In the genomic region with DNA sequence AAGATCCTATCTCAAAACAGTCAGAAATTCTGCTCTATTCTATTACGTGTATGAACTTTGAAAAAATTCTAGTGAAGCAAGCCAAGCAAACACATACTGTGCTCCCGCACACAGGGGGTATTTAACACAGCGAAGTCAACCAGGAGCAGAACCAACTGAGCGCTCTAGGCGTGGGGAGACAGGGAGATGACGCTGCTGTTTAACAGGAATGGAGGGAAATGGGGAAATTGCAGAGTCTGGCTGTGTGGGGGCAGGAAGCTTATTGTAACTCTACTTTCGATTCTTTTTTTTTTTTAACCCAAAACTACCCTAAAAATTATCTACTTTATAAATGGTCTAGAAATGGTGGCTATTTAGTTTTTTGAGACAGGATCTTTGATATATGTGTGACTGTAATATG, we compare ENCODE assay signal across 20 mouse cellular contexts. TPM values are rescaled to one million over a fixed set of nuclear protein-coding genes. Genes with fewer than 3 reads are reported as not detected.
A peak's percentile ranks its signal among the peaks of the same experiment; 100 is the strongest.
DNase-seq lines count a peak whose midpoint lies in the region; ATAC-seq and TF ChIP-seq lines count a peak whose summit lies in the region.
"Had no signal": no experiment of that assay in that cellular context is flagged by ENCODE, and none has a peak within 500 bp of the region (broad histone marks: within the 10 kb centered on the region; RNA-seq: fewer than 3 reads in every experiment).

No protein-coding gene starts in this region.

- peak overlapping the region; percentile 42 to 54 for H3K4me3 ChIP-seq in MEL (ENCODE audit: control insufficient read depth in 1 of 2, insufficient read depth in 1 of 2, low read depth in 2 of 2, low read length in 2 of 2)
- no peak overlapping the region for H3K4me3 ChIP-seq in liver, postnatal 0 days (ENCODE audit: low read depth, low read length)
- no peak overlapping the region for H3K4me3 ChIP-seq in left cerebral cortex, adult 2 months
- H3K4me3 ChIP-seq: lung, embryonic 15.5 days; midbrain, embryonic 15.5 days; neural tube, embryonic 12.5 days had no signal

- peak overlapping the region; percentile 72 for H3K27ac ChIP-seq in MEL (ENCODE audit: control insufficient read depth, low read depth, low read length)
- H3K27ac ChIP-seq in liver, postnatal 0 days (ENCODE audit: low read depth) = peak overlapping the region; percentile 69
- H3K27ac ChIP-seq in left cerebral cortex, adult 2 months = no peak overlapping the region
- H3K27ac ChIP-seq: hindbrain, embryonic 14.5 days; lung, embryonic 15.5 days; midbrain, embryonic 15.5 days; neural tube, embryonic 12.5 days had no signal

- TF ChIP-seq POLR2A in MEL (IDR thresholded peaks at IDR 0.05; ENCODE audit: control insufficient read depth in 1 of 2, insufficient read depth in 1 of 2, low read depth in 1 of 2, low read length in 2 of 2, poor library complexity in 1 of 2) = peak in 1 of 2 experiments; percentile 54; a peak in 2 of 4 replicates

- no peak for TF ChIP-seq CTCF in MEL (IDR thresholded peaks at IDR 0.05 in 2 of 3, conservative IDR thresholded peaks at IDR 0.05 in 1 of 3; ENCODE audit: control insufficient read depth in 1 of 3, insufficient read depth in 1 of 3, low read depth in 2 of 3, low read length in 3 of 3, poor library complexity in 1 of 3, severe bottlenecking in 1 of 3)
- no peak for TF ChIP-seq CTCF in liver, postnatal 0 days (IDR thresholded peaks at IDR 0.05; ENCODE audit: low read depth)
- TF ChIP-seq CTCF in left cerebral cortex, adult 2 months (IDR thresholded peaks at IDR 0.05) = no peak

- peaks cover 3% of the 10 kb centered on the region in 2 experiments; a peak in 2 of 4 replicates for H3K27me3 ChIP-seq in MEL (ENCODE audit: control insufficient read depth in 1 of 2, insufficient read depth in 2 of 2, low read length in 2 of 2)
- no peaks in the 10 kb centered on the region for H3K27me3 ChIP-seq in liver, postnatal 0 days (ENCODE audit: insufficient read depth, low read length)
- H3K27me3 ChIP-seq: lung, embryonic 15.5 days; midbrain, embryonic 15.5 days; neural tube, embryonic 12.5 days; Patski had no signal

- H3K9ac ChIP-seq in MEL (ENCODE audit: control insufficient read depth, low read depth, low read length, poor library complexity, severe bottlenecking) = peak overlapping the region; percentile 55
- H3K9ac ChIP-seq in liver, postnatal 0 days (replicated peaks) = peak overlapping the region; percentile 35; the same call in 1 of the 2 replicates
- H3K9ac ChIP-seq: hindbrain, embryonic 14.5 days; lung, embryonic 15.5 days; midbrain, embryonic 15.5 days; neural tube, embryonic 12.5 days had no signal

- TF ChIP-seq RAD21 in MEL (IDR thresholded peaks at IDR 0.05; ENCODE audit: low read depth, low read length) = no peak

- peaks cover 23 to 37% of the 10 kb centered on the region in 2 experiments for H3K4me1 ChIP-seq in MEL (ENCODE audit: control insufficient read depth in 1 of 2, insufficient read depth in 2 of 2, low read length in 2 of 2)
- H3K4me1 ChIP-seq in liver, postnatal 0 days (ENCODE audit: insufficient read depth) = peaks cover 49% of the 10 kb centered on the region
- H3K4me1 ChIP-seq: midbrain, embryonic 15.5 days; neural tube, embryonic 12.5 days had no signal

- no peak for TF ChIP-seq EP300 in MEL (IDR thresholded peaks at IDR 0.05; ENCODE audit: low read depth in 1 of 2, low read length in 2 of 2)
- TF ChIP-seq EP300 in liver, postnatal 0 days (IDR thresholded peaks at IDR 0.05; ENCODE audit: low read depth) = no peak

- DNase-seq in layer of hippocampus, adult 11-12 months (ENCODE audit: low spot score) = peak; percentile 39
- no peak for DNase-seq in layer of hippocampus, adult 8-10 months (ENCODE audit: low spot score in 2 of 2)
- DNase-seq in MEL (ENCODE audit: low read depth, low spot score) = peak; percentile 89
- peak; percentile 38 for DNase-seq in liver, postnatal 0 days
- DNase-seq in gastrocnemius, postnatal 4 days (ENCODE audit: low spot score in 2 of 2) = no peak
- no peak for DNase-seq in left cerebral cortex, adult 2 months (ENCODE audit: extremely low spot score in 1 of 2, low spot score in 2 of 2)
- DNase-seq: adrenal gland, adult 2 months; cerebellum, postnatal 36 days; kidney, adult 2 months; thymus, postnatal 14 days had no signal

- WGBS in liver, postnatal 0 days (ENCODE audit: insufficient replicate concordance) = 38% methylated on average over 7 of the region's 7 CpGs

- intact Hi-C loops in left cerebral cortex, adult 2 months (cut with DNase I) = loop anchor here (5.0 kb wide), 1 partner anchor 153 kb away; no protein-coding TSS in a partner anchor

- peaks cover 0 to 34% of the 10 kb centered on the region in 2 experiments; a peak in 2 of 4 replicates for H3K36me3 ChIP-seq in MEL (ENCODE audit: control insufficient read depth in 1 of 2, insufficient read depth in 2 of 2, low read length in 2 of 2)
- no peaks in the 10 kb centered on the region for H3K36me3 ChIP-seq in liver, postnatal 0 days (replicated peaks; ENCODE audit: insufficient read depth, low read length)
- H3K36me3 ChIP-seq: lung, embryonic 15.5 days; midbrain, embryonic 15.5 days; neural tube, embryonic 12.5 days had no signal

- no peaks in the 10 kb centered on the region for H3K9me3 ChIP-seq in MEL (replicated peaks; ENCODE audit: insufficient read depth, low read length)
- H3K9me3 ChIP-seq in liver, postnatal 0 days (ENCODE audit: low read length) = no peaks in the 10 kb centered on the region
- H3K9me3 ChIP-seq: lung, embryonic 15.5 days; midbrain, embryonic 15.5 days; neural tube, embryonic 12.5 days had no signal

- no peaks in the 10 kb centered on the region for H3K79me2 ChIP-seq in MEL (ENCODE audit: control insufficient read depth, insufficient read depth, low read length, poor library complexity)

- peak overlapping the region; percentile 46 for H3K4me2 ChIP-seq in liver, postnatal 0 days (ENCODE audit: low read depth, low read length)
- H3K4me2 ChIP-seq: hindbrain, embryonic 14.5 days; lung, embryonic 15.5 days; midbrain, embryonic 15.5 days; neural tube, embryonic 12.5 days had no signal

- peak; percentile 32; the same call in 1 of the 2 replicates for ATAC-seq in erythroid progenitor cell, adult 5-6 weeks (replicated peaks; ENCODE audit: low FRiP score, poor library complexity, severe bottlenecking)
- ATAC-seq in liver, postnatal 0 days = peak; percentile 50
- ATAC-seq: midbrain, embryonic 15.5 days; Patski had no signal

TF ChIP-seq in MEL, 35 proteins besides CTCF, POLR2A, EP300 and RAD21 (continues in another document):
- TF ChIP-seq MAZ (IDR thresholded peaks at IDR 0.05; ENCODE audit: low read depth, low read length) = no peak
- TF ChIP-seq ZKSCAN1 (IDR thresholded peaks at IDR 0.05; ENCODE audit: low read depth, low read length) = no peak
- TF ChIP-seq MEF2A (IDR thresholded peaks at IDR 0.05; ENCODE audit: extremely low read depth, insufficient replicate concordance, low read depth, low read length, poor library complexity, severe bottlenecking) = no peak
- TF ChIP-seq TCF12 (IDR thresholded peaks at IDR 0.05; ENCODE audit: low read depth, low read length) = no peak
- TF ChIP-seq CHD2 (IDR thresholded peaks at IDR 0.05; ENCODE audit: low read length) = no peak
- TF ChIP-seq GATA1 (IDR thresholded peaks at IDR 0.05; ENCODE audit: low read depth, low read length) = peak; percentile 50; the same call in 1 of the 2 replicates
- no peak for TF ChIP-seq SIN3A (IDR thresholded peaks at IDR 0.05; ENCODE audit: low read length)
- no peak for TF ChIP-seq BHLHE40 (IDR thresholded peaks at IDR 0.05; ENCODE audit: borderline replicate concordance, low read depth, low read length)
- no peak for TF ChIP-seq USF1 (IDR thresholded peaks at IDR 0.05; ENCODE audit: low read depth, low read length)
- no peak for TF ChIP-seq ZC3H11A (IDR thresholded peaks at IDR 0.05; ENCODE audit: low read depth, low read length)
- no peak for TF ChIP-seq POLR2AphosphoS2 (IDR thresholded peaks at IDR 0.05; ENCODE audit: low read length)
- TF ChIP-seq USF2 (IDR thresholded peaks at IDR 0.05; ENCODE audit: borderline replicate concordance in 1 of 2, insufficient read depth in 1 of 2, low read depth in 1 of 2, low read length in 2 of 2) = no peak
- no peak for TF ChIP-seq HCFC1 (IDR thresholded peaks at IDR 0.05; ENCODE audit: low read depth, low read length)
- TF ChIP-seq MYC (IDR thresholded peaks at IDR 0.05; ENCODE audit: low read depth, low read length) = no peak

RNA-seq across cellular contexts. Expression of a gene that starts 7.7 kb away (rescaled TPM):
- total RNA-seq in layer of hippocampus, adult 8-10 months (2022) = 100 to 1,000 TPM in 2 of 4 experiments, 10 to 100 TPM in 2; 61.9 to 591 (median 296) TPM
- not detected in 2 replicates for total RNA-seq in MEL (2012; rRNA removed)
- polyA plus RNA-seq in MEL (2012; ENCODE audit: insufficient read depth in 1 of 2, insufficient read length in 2 of 2, low read depth in 1 of 2, low replicate concordance in 2 of 2, missing spikeins in 1 of 2) = not detected
- 97.3 and 108 TPM in 2 replicates for total RNA-seq in erythroid progenitor cell, adult 5-6 weeks (2015; ENCODE audit: low replicate concordance)
- 104 and 120 TPM in 2 replicates for total RNA-seq in erythroid progenitor cell, adult 5-6 weeks (2017; ENCODE audit: low replicate concordance)
- 89.4 and 92.8 TPM in 2 replicates for polyA plus RNA-seq in liver, postnatal 0 days (2015; fragmentation: Nextera tagmentation; extraction: Ambion mirVana)
- total RNA-seq in gastrocnemius, postnatal 4 days (2021) = 10 to 100 TPM; 10.1 to 10.7 TPM
- 10 to 100 TPM; 55.2 to 56.9 TPM for total RNA-seq in left cerebral cortex, adult 2 months (2021)
- polyA plus RNA-seq: Patski had no signal

RNA-seq across cellular contexts. Expression of a gene that starts 19.8 kb away (rescaled TPM):
- total RNA-seq in layer of hippocampus, adult 8-10 months (2022) = 1 to 10 TPM; 1.9 to 3.2 (median 2.8) TPM
- 0.08 TPM in 1 of 2 replicates, not detected in the other for total RNA-seq in MEL (2012; rRNA removed)
- polyA plus RNA-seq in MEL (2012; ENCODE audit: insufficient read depth in 1 of 2, insufficient read length in 2 of 2, low read depth in 1 of 2, low replicate concordance in 2 of 2, missing spikeins in 1 of 2) = under 1 TPM in 1 of 2 experiments, not detected in 1; 0.10 TPM
- 3.4 TPM in 1 of 2 replicates, not detected in the other for total RNA-seq in erythroid progenitor cell, adult 5-6 weeks (2015; ENCODE audit: low replicate concordance)
- not detected in 2 replicates for total RNA-seq in erythroid progenitor cell, adult 5-6 weeks (2017; ENCODE audit: low replicate concordance)
- 2.0 and 2.3 TPM in 2 replicates for polyA plus RNA-seq in liver, postnatal 0 days (2015; fragmentation: Nextera tagmentation; extraction: Ambion mirVana)
- total RNA-seq in gastrocnemius, postnatal 4 days (2021) = 10 to 100 TPM; 49.1 to 52.4 TPM
- 1 to 10 TPM; 4.3 to 5.5 TPM for total RNA-seq in left cerebral cortex, adult 2 months (2021)

RNA-seq across cellular contexts. Expression of a gene that starts 40.6 kb away (rescaled TPM):
- total RNA-seq in layer of hippocampus, adult 8-10 months (2022) = not detected
- not detected in 2 replicates for total RNA-seq in MEL (2012; rRNA removed)
- not detected for polyA plus RNA-seq in MEL (2012; ENCODE audit: insufficient read depth in 1 of 2, insufficient read length in 2 of 2, low read depth in 1 of 2, low replicate concordance in 2 of 2, missing spikeins in 1 of 2)
- not detected in 2 replicates for total RNA-seq in erythroid progenitor cell, adult 5-6 weeks (2015; ENCODE audit: low replicate concordance)
- total RNA-seq in erythroid progenitor cell, adult 5-6 weeks (2017; ENCODE audit: low replicate concordance) = not detected in 2 replicates
- not detected in 2 replicates for polyA plus RNA-seq in liver, postnatal 0 days (2015; fragmentation: Nextera tagmentation; extraction: Ambion mirVana)
- not detected for total RNA-seq in gastrocnemius, postnatal 4 days (2021)
- not detected for total RNA-seq in left cerebral cortex, adult 2 months (2021)
- total RNA-seq: adrenal gland, adult 2 months; left cerebral cortex, postnatal 25 days had no signal
- polyA plus RNA-seq: adrenal gland, adult 2 months; frontal cortex, adult 2 months; gonadal fat pad, adult 2 months; hindbrain, embryonic 14.5 days; kidney, adult 2 months; large intestine, adult 2 months; midbrain, embryonic 15.5 days; neural tube, embryonic 12.5 days; Patski had no signal

Comparison
In these comparisons a context has a peak if more than half of its experiments do, and no peak if none do; other contexts are left out.
1. DNase-seq: peak in layer of hippocampus, adult 11-12 months (single experiment), MEL (single experiment) and liver, postnatal 0 days (single experiment); none in layer of hippocampus, adult 8-10 months (0 of 2), gastrocnemius, postnatal 4 days (0 of 2) and left cerebral cortex, adult 2 months (0 of 2).
2. H3K4me3 ChIP-seq: peak in MEL (2 of 2); none in liver, postnatal 0 days (single experiment) and left cerebral cortex, adult 2 months (single experiment).
3. RNA of a gene that starts 7.7 kb away (total RNA-seq): 61.9 to 591 TPM in layer of hippocampus, adult 8-10 months, 97.3 to 120 TPM in erythroid progenitor cell, adult 5-6 weeks, 55.2 to 56.9 TPM in left cerebral cortex, adult 2 months and 10.1 to 10.7 TPM in gastrocnemius, postnatal 4 days; not detected in MEL; every median in the first group is over 10 times any median in the second.
4. RNA of a gene that starts 19.8 kb away (total RNA-seq): 49.1 to 52.4 TPM in gastrocnemius, postnatal 4 days; 4.3 to 5.5 TPM in left cerebral cortex, adult 2 months, 3.4 TPM in erythroid progenitor cell, adult 5-6 weeks, 1.9 to 3.2 TPM in layer of hippocampus, adult 8-10 months and 0.08 TPM in MEL; every median in the first group is over 4 times any median in the second.